Mouse (Mus musculus): ENCODE results near the gene Gm20388.

DNA sequence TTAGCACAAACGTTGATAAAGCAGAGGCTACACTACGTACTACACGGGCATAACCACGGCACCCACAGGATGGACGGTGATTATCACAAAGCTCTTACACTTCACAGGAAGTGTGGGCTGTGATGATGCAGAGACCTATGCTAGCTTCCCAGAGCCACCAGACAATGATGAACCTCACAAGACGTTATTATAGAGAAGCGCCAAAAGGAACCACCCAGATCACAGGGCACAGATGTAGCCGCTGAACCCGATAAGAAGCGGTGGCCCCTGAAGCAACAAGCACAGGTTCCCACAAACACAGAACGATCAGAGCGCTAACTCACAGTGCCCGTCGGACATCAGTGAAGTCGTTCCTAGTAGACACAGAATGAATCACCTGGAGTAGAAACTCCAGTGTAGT is 3887.3 kb downstream of the Gm20388 start:
- no peak for TF ChIP-seq CTCF (IDR thresholded peaks at IDR 0.05; ENCODE audit: low read depth, low read length)
- TF ChIP-seq POLR2AphosphoS5 (IDR thresholded peaks at IDR 0.05; ENCODE audit: insufficient replicate concordance, low read depth, low read length) = no peak
- TF ChIP-seq TAL1 (conservative IDR thresholded peaks at IDR 0.05; ENCODE audit: low read depth, low read length) = no peak
- no peak for TF ChIP-seq GATA1 (IDR thresholded peaks at IDR 0.05; ENCODE audit: borderline replicate concordance, low read length)

Data from G1E (cell line).